Mouse (Mus musculus): Measurements from ENCODE around the gene Pigc. TPM values are rescaled to one million over a fixed set of nuclear protein-coding genes. Genes with fewer than 3 reads are reported as not detected.

The Pigc gene
- polyA plus RNA-seq, 1 experiment from 2014 or later = 42.2 TPM

GRCm38 (mm10) chr1:161931817-161932216, 37.2 kb upstream of the Pigc start:
- Histone ChIP-seq H3K4me1 (ENCODE audit: control insufficient read depth, insufficient read depth, low read length) (no peaks in the 10 kb centered on the region), H3K4me3 (ENCODE audit: low read length) (no peak overlapping the region), H3K9ac (ENCODE audit: low read depth, low read length) (no peak overlapping the region), H3K36me3 (ENCODE audit: control insufficient read depth, insufficient read depth, low read length) (no peaks in the 10 kb centered on the region), H3K27ac (ENCODE audit: low read depth, low read length) (no peak overlapping the region), H3K27me3 (ENCODE audit: control insufficient read depth, insufficient read depth, low read length) (no peaks in the 10 kb centered on the region), H3K4me2 (replicated peaks; ENCODE audit: low read depth, low read length) (no peak overlapping the region), H3K9me3 (ENCODE audit: control insufficient read depth, low read length) (no peaks in the 10 kb centered on the region)
- 76% methylated on average over 10 of the region's 10 CpGs for WGBS
- no peak for ATAC-seq (ENCODE audit: low FRiP score, low TSS enrichment)

GRCm38 (mm10) chr1:161932286-161932685, 36.7 kb upstream of the Pigc start:
- 84% methylated on average over 4 of the region's 4 CpGs for WGBS
- H3K27me3 ChIP-seq (ENCODE audit: control insufficient read depth, insufficient read depth, low read length) = no peaks in the 10 kb centered on the region
- no peak overlapping the region for H3K4me2 ChIP-seq (replicated peaks; ENCODE audit: low read depth, low read length)
- H3K9ac ChIP-seq (ENCODE audit: low read depth, low read length) = no peak overlapping the region
- no peaks in the 10 kb centered on the region for H3K4me1 ChIP-seq (ENCODE audit: control insufficient read depth, insufficient read depth, low read length)
- no peak overlapping the region for H3K27ac ChIP-seq (ENCODE audit: low read depth, low read length)
- no peaks in the 10 kb centered on the region for H3K36me3 ChIP-seq (ENCODE audit: control insufficient read depth, insufficient read depth, low read length)
- no peaks in the 10 kb centered on the region for H3K9me3 ChIP-seq (ENCODE audit: control insufficient read depth, low read length)
- no peak for ATAC-seq (ENCODE audit: low FRiP score, low TSS enrichment)
- no peak overlapping the region for H3K4me3 ChIP-seq (ENCODE audit: low read length)

GRCm38 (mm10) chr1:161942082-161942481, 26.9 kb upstream of the Pigc start:
- no peaks in the 10 kb centered on the region for H3K36me3 ChIP-seq (ENCODE audit: control insufficient read depth, insufficient read depth, low read length)
- no peaks in the 10 kb centered on the region for H3K27me3 ChIP-seq (ENCODE audit: control insufficient read depth, insufficient read depth, low read length)
- 87% methylated on average over 2 of the region's 2 CpGs for WGBS
- H3K9me3 ChIP-seq (ENCODE audit: control insufficient read depth, low read length) = no peaks in the 10 kb centered on the region
- H3K4me2 ChIP-seq (replicated peaks; ENCODE audit: low read depth, low read length) = no peak overlapping the region
- H3K27ac ChIP-seq (ENCODE audit: low read depth, low read length) = no peak overlapping the region
- no peak overlapping the region for H3K9ac ChIP-seq (ENCODE audit: low read depth, low read length)
- no peak for ATAC-seq (ENCODE audit: low FRiP score, low TSS enrichment)
- H3K4me3 ChIP-seq (ENCODE audit: low read length) = no peak overlapping the region
- no peaks in the 10 kb centered on the region for H3K4me1 ChIP-seq (ENCODE audit: control insufficient read depth, insufficient read depth, low read length)

GRCm38 (mm10) chr1:161951009-161951779, 17.8 kb upstream of the Pigc start:
- H3K9me3 ChIP-seq (ENCODE audit: control insufficient read depth, low read length) = no peaks in the 10 kb centered on the region
- H3K36me3 ChIP-seq (ENCODE audit: control insufficient read depth, insufficient read depth, low read length) = no peaks in the 10 kb centered on the region
- no peak overlapping the region for H3K4me2 ChIP-seq (replicated peaks; ENCODE audit: low read depth, low read length)
- H3K4me1 ChIP-seq (ENCODE audit: control insufficient read depth, insufficient read depth, low read length) = no peaks in the 10 kb centered on the region
- 74% methylated on average over 5 of the region's 5 CpGs for WGBS
- no peak overlapping the region for H3K9ac ChIP-seq (ENCODE audit: low read depth, low read length)
- H3K27me3 ChIP-seq (ENCODE audit: control insufficient read depth, insufficient read depth, low read length) = no peaks in the 10 kb centered on the region
- no peak overlapping the region for H3K4me3 ChIP-seq (ENCODE audit: low read length)
- no peak overlapping the region for H3K27ac ChIP-seq (ENCODE audit: low read depth, low read length)
- ATAC-seq (ENCODE audit: low FRiP score, low TSS enrichment) = no peak

DNA sequence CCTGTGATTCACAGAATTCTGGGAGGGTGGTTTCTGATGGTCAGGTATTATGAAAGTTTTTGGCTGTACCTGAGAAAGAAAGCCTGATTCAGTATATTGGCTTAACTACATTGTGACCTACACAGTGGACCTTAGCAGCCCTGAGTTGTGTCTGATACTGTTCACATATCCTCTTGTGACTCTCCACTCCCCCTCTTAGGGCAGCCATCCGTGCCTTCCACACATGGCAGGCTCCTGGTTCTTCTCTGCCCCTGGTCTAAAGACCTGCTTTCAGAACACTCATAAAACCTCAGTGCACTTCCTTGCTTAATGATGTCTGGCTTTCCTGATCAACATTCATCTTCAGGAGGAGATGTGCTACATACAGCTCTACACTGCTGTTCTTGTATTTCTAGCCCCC, 16.4 kb upstream of the Pigc start:
- 9% methylated on average over 1 of the region's 1 CpGs for WGBS
- H3K27ac ChIP-seq (ENCODE audit: low read depth, low read length) = no peak overlapping the region
- no peak overlapping the region for H3K9ac ChIP-seq (ENCODE audit: low read depth, low read length)
- H3K9me3 ChIP-seq (ENCODE audit: control insufficient read depth, low read length) = no peaks in the 10 kb centered on the region
- ATAC-seq (ENCODE audit: low FRiP score, low TSS enrichment) = peak; percentile 95
- no peaks in the 10 kb centered on the region for H3K36me3 ChIP-seq (ENCODE audit: control insufficient read depth, insufficient read depth, low read length)
- H3K27me3 ChIP-seq (ENCODE audit: control insufficient read depth, insufficient read depth, low read length) = no peaks in the 10 kb centered on the region
- no peaks in the 10 kb centered on the region for H3K4me1 ChIP-seq (ENCODE audit: control insufficient read depth, insufficient read depth, low read length)
- H3K4me2 ChIP-seq (replicated peaks; ENCODE audit: low read depth, low read length) = no peak overlapping the region
- H3K4me3 ChIP-seq (ENCODE audit: low read length) = no peak overlapping the region

- 69% methylated on average over 5 of the region's 5 CpGs for WGBS
- H3K4me1 ChIP-seq (ENCODE audit: control insufficient read depth, insufficient read depth, low read length) = no peaks in the 10 kb centered on the region
- H3K27me3 ChIP-seq (ENCODE audit: control insufficient read depth, insufficient read depth, low read length) = no peaks in the 10 kb centered on the region
- H3K27ac ChIP-seq (ENCODE audit: low read depth, low read length) = no peak overlapping the region
- ATAC-seq (ENCODE audit: low FRiP score, low TSS enrichment) = no peak
- no peaks in the 10 kb centered on the region for H3K36me3 ChIP-seq (ENCODE audit: control insufficient read depth, insufficient read depth, low read length)
- H3K4me3 ChIP-seq (ENCODE audit: low read length) = no peak overlapping the region
- no peaks in the 10 kb centered on the region for H3K9me3 ChIP-seq (ENCODE audit: control insufficient read depth, low read length)
- H3K4me2 ChIP-seq (replicated peaks; ENCODE audit: low read depth, low read length) = no peak overlapping the region
- H3K9ac ChIP-seq (ENCODE audit: low read depth, low read length) = no peak overlapping the region
Observed at GRCm38 (mm10) chr1:161955846-161956245, 13.1 kb upstream of the Pigc start.

GRCm38 (mm10) chr1:161957964-161958950, 10.7 kb upstream of the Pigc start:
- Histone ChIP-seq H3K4me2 (replicated peaks; ENCODE audit: low read depth, low read length) (no peak overlapping the region), H3K27me3 (ENCODE audit: control insufficient read depth, insufficient read depth, low read length) (no peaks in the 10 kb centered on the region), H3K27ac (ENCODE audit: low read depth, low read length) (no peak overlapping the region), H3K36me3 (ENCODE audit: control insufficient read depth, insufficient read depth, low read length) (no peaks in the 10 kb centered on the region), H3K9ac (ENCODE audit: low read depth, low read length) (no peak overlapping the region), H3K9me3 (ENCODE audit: control insufficient read depth, low read length) (no peaks in the 10 kb centered on the region), H3K4me3 (ENCODE audit: low read length) (no peak overlapping the region), H3K4me1 (ENCODE audit: control insufficient read depth, insufficient read depth, low read length) (peaks cover 3% of the 10 kb centered on the region; the same call in 1 of the 2 replicates)
- WGBS = 75% methylated on average over 19 of the region's 19 CpGs
- no peak for ATAC-seq (ENCODE audit: low FRiP score, low TSS enrichment)

DNA sequence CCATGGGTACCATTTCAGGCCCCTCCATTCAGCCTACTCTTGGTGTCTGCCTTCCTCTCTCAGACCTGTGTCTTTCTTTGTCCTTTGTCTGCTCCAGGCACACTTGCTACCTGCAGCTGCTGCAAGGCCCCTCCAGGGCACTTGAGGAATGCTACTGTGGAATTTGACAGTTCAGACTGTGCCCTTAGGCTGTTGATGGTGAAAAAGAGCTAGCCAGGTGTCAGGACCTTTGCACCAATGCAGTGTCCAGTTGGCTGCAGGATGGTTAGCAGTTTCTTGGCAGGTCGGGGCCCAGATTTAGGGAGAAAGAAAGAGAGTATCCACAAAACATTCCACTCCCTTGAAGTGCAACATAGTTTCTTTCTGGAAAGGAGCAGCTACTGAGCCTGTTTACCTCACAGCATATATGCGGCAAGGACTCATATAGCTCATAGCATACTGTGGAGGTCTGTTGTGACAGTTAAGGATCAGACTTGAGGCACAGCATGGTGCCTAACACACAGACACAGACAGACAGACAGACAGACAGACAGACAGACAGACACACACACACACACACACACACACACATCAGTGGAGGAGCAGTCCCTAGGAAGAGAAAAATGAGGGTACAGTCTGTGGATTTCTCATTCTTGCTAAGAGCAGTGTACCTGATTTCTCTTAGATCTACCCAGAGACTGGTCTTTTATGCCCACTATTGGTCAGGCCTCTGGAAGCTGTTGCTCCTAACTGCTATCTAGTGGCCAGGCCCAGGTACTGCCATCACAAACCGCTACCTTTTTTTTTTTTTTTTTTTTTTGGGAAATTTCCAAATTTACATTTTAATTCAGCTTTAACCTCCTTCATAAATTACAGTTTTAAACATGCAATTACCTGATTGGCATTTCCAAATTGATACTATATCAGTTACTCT, 6.3 kb upstream of the Pigc start:
- Histone ChIP-seq H3K4me3 (ENCODE audit: low read length) (no peak overlapping the region), H3K27ac (ENCODE audit: low read depth, low read length) (no peak overlapping the region), H3K9me3 (ENCODE audit: control insufficient read depth, low read length) (no peaks in the 10 kb centered on the region), H3K4me2 (replicated peaks; ENCODE audit: low read depth, low read length) (no peak overlapping the region), H3K36me3 (ENCODE audit: control insufficient read depth, insufficient read depth, low read length) (no peaks in the 10 kb centered on the region), H3K27me3 (ENCODE audit: control insufficient read depth, insufficient read depth, low read length) (no peaks in the 10 kb centered on the region), H3K4me1 (ENCODE audit: control insufficient read depth, insufficient read depth, low read length) (peaks cover 3% of the 10 kb centered on the region; the same call in 1 of the 2 replicates), H3K9ac (ENCODE audit: low read depth, low read length) (no peak overlapping the region)
- WGBS = 52% methylated on average over 3 of the region's 3 CpGs
- ATAC-seq (ENCODE audit: low FRiP score, low TSS enrichment) = peak; percentile 69

Measured in kidney, embryonic 14.5 days (tissue).